Mouse (Mus musculus) intestine, postnatal 0 days (tissue): ENCODE measurements around the gene Tbc1d10a. TPM values are rescaled to one million over a fixed set of nuclear protein-coding genes. Genes with fewer than 3 reads are reported as not detected.
"Not testable (repeated sequence)": the region's sequence is repeated elsewhere in the genome, so short reads cannot be mapped to it uniquely, and the experiment has no call there.

Experiments used
- ATAC-seq: fragments of 200-750 bp; cut with Nextera tagmentation; 2 replicates; pipeline ENCODE4 v1.8.0; 2017; ENCODE audit warnings: mild to moderate bottlenecking, moderate TSS enrichment, moderate library complexity
- H3K27ac ChIP-seq: fragments of 300-500 bp; sonication (generic); 2 replicates; pipeline ENCODE4 v1.5.1; 2014; ENCODE audit warnings: mild to moderate bottlenecking, low read depth, low read length, moderate library complexity
- H3K27me3 ChIP-seq: fragments of 300-500 bp; sonication (generic); replicated peaks from 2 replicates; pipeline ENCODE4 v1.6.1; 2014; ENCODE audit warnings: low read length, mixed read lengths; ENCODE audit not compliant: control insufficient read depth, insufficient read depth
- H3K36me3 ChIP-seq: fragments of 300-500 bp; sonication (generic); 2 replicates; pipeline ENCODE4 v1.6.1; 2014; ENCODE audit warnings: mild to moderate bottlenecking, moderate library complexity; ENCODE audit not compliant: control insufficient read depth, insufficient read depth
- H3K4me1 ChIP-seq: fragments of 300-500 bp; sonication (generic); replicated peaks from 2 replicates; pipeline ENCODE4 v1.6.1; 2014; ENCODE audit warnings: antibody characterized with exemption, low read length, mixed read lengths; ENCODE audit not compliant: control insufficient read depth, insufficient read depth
- H3K4me2 ChIP-seq: fragments of 300-500 bp; sonication (generic); replicated peaks from 2 replicates; pipeline ENCODE4 v1.6.1; 2014; ENCODE audit warnings: low read depth, mild to moderate bottlenecking, moderate library complexity
- H3K4me3 ChIP-seq: fragments of 300-500 bp; sonication (generic); 2 replicates; pipeline ENCODE4 v1.5.1; 2014; ENCODE audit warnings: low read depth, low read length
- H3K9ac ChIP-seq: fragments of 300-500 bp; sonication (generic); 2 replicates; pipeline ENCODE4 v1.6.1; 2014; ENCODE audit warnings: mild to moderate bottlenecking, low read depth, low read length
- H3K9me3 ChIP-seq: fragments of 300-500 bp; sonication (generic); 2 replicates; pipeline ENCODE4 v1.6.1; 2016; ENCODE audit warnings: mixed run types; ENCODE audit not compliant: control insufficient read depth
- CTCF ChIP-seq: sonication (generic); IDR thresholded peaks from 2 replicates; pipeline ENCODE4 v1.5.1; 2016; ENCODE audit warnings: low read depth, mild to moderate bottlenecking, control low read depth, antibody characterized with exemption, moderate library complexity
- WGBS: fragments of 180-500 bp; shearing (Covaris S2); extraction: QIAGEN DNeasy Blood & Tissue Kit; methylation state at CpG from one replicate; pipeline ENCODE4 v1.1.7; 2014; 5-methylcytosine and 5-hydroxymethylcytosine counted together
- polyA plus RNA-seq: library from polyadenylated mRNA; unstranded; fragments of >200 nt; fragmentation: Nextera tagmentation; extraction: Ambion mirVana; gene quantifications from 2 replicates; pipeline ENCODE4 v1.2.1, GENCODE M21; 2015

The Tbc1d10a gene
- polyA plus RNA-seq, 1 experiment from 2014 or later: 37.2 TPM

GRCm38 (mm10) chr11:4177716-4178115 is 8.9 kb upstream of the Tbc1d10a start:
- peak overlapping the region; percentile 28; the same call in 1 of the 2 replicates for H3K27ac ChIP-seq
- 87% methylated on average over 4 of the region's 4 CpGs for WGBS
- no peaks in the 10 kb centered on the region for H3K27me3 ChIP-seq
- no peak overlapping the region for H3K9ac ChIP-seq
- ATAC-seq: no peak
- no peaks in the 10 kb centered on the region for H3K9me3 ChIP-seq
- no peak overlapping the region for H3K4me2 ChIP-seq
- TF ChIP-seq CTCF: no peak
- peaks cover 88% of the 10 kb centered on the region for H3K36me3 ChIP-seq
- H3K4me3 ChIP-seq: no peak overlapping the region
- H3K4me1 ChIP-seq: no peaks in the 10 kb centered on the region

GRCm38 (mm10) chr11:4182061-4182460 is 4.5 kb upstream of the Tbc1d10a start:
- no peak overlapping the region for H3K4me3 ChIP-seq
- H3K9me3 ChIP-seq: no peaks in the 10 kb centered on the region
- no peaks in the 10 kb centered on the region for H3K27me3 ChIP-seq
- no peak overlapping the region for H3K9ac ChIP-seq
- H3K36me3 ChIP-seq: peaks cover 44% of the 10 kb centered on the region
- H3K4me1 ChIP-seq: no peaks in the 10 kb centered on the region
- 0 out of 2 replicates have a peak overlapping the region, but pooled peaks have one; percentile 6 for H3K27ac ChIP-seq
- ATAC-seq: no peak
- no peak overlapping the region for H3K4me2 ChIP-seq
- no peak for TF ChIP-seq CTCF
- WGBS: 46% methylated on average over 1 of the region's 1 CpGs

GRCm38 (mm10) chr11:4183511-4183910 is 3.1 kb upstream of the Tbc1d10a start:
- H3K4me3 ChIP-seq: no peak overlapping the region
- no peak for ATAC-seq

GRCm38 (mm10) chr11:4184251-4184952 is 2.2 kb upstream of the Tbc1d10a start:
- peak; percentile 51 for TF ChIP-seq CTCF
- ATAC-seq: no peak
- no peaks in the 10 kb centered on the region for H3K27me3 ChIP-seq
- H3K9ac ChIP-seq: no peak overlapping the region
- 57% methylated on average over 4 of the region's 4 CpGs for WGBS
- no peaks in the 10 kb centered on the region for H3K9me3 ChIP-seq
- H3K4me2 ChIP-seq: no peak overlapping the region
- H3K4me1 ChIP-seq: no peaks in the 10 kb centered on the region
- no peak overlapping the region for H3K27ac ChIP-seq
- no peak overlapping the region for H3K4me3 ChIP-seq
- H3K36me3 ChIP-seq: peaks cover 21% of the 10 kb centered on the region

More at GRCm38 (mm10) chr11:4183511-4183910, 3.1 kb upstream of the Tbc1d10a start:
- H3K4me2 ChIP-seq: no peak overlapping the region
- no peak for TF ChIP-seq CTCF
- H3K9me3 ChIP-seq: no peaks in the 10 kb centered on the region
- H3K27ac ChIP-seq: no peak overlapping the region
- H3K27me3 ChIP-seq: no peaks in the 10 kb centered on the region
- H3K36me3 ChIP-seq: peaks cover 30% of the 10 kb centered on the region
- no peak overlapping the region for H3K9ac ChIP-seq
- H3K4me1 ChIP-seq: no peaks in the 10 kb centered on the region

- ATAC-seq: not testable (repeated sequence)
- WGBS: 88% methylated on average over 6 of the region's 6 CpGs
These were observed 1.1 kb upstream of the Tbc1d10a start for GRCm38 (mm10) chr11:4185480-4185879.

GRCm38 (mm10) chr11:4187318-4187700 is 720 bp downstream of the Tbc1d10a start:
- Histone ChIP-seq H3K9me3 (no peaks in the 10 kb centered on the region), H3K4me2 (peak overlapping the region; percentile 81), H3K4me1 (peaks cover 5% of the 10 kb centered on the region; the same call in 1 of the 2 replicates), H3K27ac (peak overlapping the region; percentile 84), H3K4me3 (peak overlapping the region; percentile 94), H3K27me3 (no peaks in the 10 kb centered on the region), H3K36me3 (no peaks in the 10 kb centered on the region), H3K9ac (peak overlapping the region; percentile 93)
- WGBS: 7% methylated on average over 9 of the region's 9 CpGs
- no peak for TF ChIP-seq CTCF
- ATAC-seq: no peak

More at GRCm38 (mm10) chr11:4185480-4185879, 1.1 kb upstream of the Tbc1d10a start:
- H3K9ac ChIP-seq, H3K27ac ChIP-seq, H3K9me3 ChIP-seq, H3K4me3 ChIP-seq, H3K4me1 ChIP-seq, H3K27me3 ChIP-seq, H3K4me2 ChIP-seq: not testable (repeated sequence)
- H3K36me3 ChIP-seq: peaks cover 11% of the 10 kb centered on the region
